Mouse (Mus musculus) liver, embryonic 18 days (tissue): ENCODE data around the gene Tmed2. TPM values are rescaled to one million over a fixed set of nuclear protein-coding genes. Genes with fewer than 3 reads are reported as not detected.

Experiments used
- polyA plus RNA-seq: library from polyadenylated mRNA; depleted of rRNA; stranded (reverse); fragments of >200 nt; gene quantifications from 2 replicates; pipeline ENCODE4 v1.2.3, GENCODE M21; 2012; rRNA removed

Tmed2 gene
- 122 and 129 TPM in 2 replicates for polyA plus RNA-seq

GRCm38 (mm10) chr5:124540383-124540786, at the start of gene Tmed2:
Gene Tmed2 (plus strand): TSS chr5:124540695.

DNA sequence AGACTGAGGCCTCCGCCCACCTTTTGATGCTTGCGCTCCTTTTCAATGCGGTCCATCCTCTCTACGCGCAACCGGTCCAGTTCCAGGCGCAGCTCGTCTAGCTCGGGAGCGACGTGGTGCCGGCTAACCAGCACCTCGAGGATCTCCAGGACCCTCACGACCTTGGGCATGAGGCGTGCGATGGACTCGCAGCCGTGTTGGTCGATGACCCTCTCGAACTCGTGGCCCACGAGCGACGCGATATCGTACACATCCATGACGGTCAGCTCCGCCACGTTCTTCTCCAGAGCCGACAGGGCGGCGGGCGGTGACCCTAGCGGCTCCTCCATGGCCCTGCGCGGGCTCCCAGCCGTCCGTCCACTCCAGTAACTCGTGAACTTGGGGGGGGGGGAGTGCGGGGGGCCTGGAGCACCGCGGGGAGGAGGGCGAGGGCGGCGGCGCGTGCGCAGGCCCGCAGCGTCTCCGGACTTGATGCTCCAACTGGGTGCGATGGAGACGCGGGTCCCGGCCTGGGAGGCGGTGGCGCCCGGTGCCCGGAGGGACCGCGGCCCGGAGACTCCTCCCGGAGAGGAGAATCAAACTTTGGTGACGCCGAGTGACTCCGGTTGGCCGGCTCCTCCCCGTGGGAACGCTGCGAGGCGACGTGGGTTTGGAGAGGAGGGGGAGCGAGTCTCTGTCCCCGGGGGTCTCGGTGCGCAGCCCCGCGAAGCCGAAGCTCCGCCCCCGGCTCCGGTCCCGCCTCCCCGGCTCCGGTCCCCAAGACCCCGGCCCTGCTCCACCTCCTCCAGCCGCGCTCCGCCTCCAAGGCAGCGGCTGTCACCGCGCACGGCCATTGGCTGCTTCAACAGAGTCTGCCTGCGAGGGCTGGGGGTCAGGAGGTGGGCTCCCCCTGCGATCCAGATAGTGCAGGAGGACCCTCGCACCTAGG, 9.6 kb upstream of the Tmed2 start, which contains the start of gene Rilpl1:
TSS of gene Rilpl1 (minus strand) at position 737 of the 928 bp plus-strand sequence.

GRCm38 (mm10) chr5:124552558-124553307, 12.2 kb downstream of the Tmed2 start, which contains the start of gene Ddx55:
Gene Ddx55 (plus strand): TSS chr5:124552864.

DNA sequence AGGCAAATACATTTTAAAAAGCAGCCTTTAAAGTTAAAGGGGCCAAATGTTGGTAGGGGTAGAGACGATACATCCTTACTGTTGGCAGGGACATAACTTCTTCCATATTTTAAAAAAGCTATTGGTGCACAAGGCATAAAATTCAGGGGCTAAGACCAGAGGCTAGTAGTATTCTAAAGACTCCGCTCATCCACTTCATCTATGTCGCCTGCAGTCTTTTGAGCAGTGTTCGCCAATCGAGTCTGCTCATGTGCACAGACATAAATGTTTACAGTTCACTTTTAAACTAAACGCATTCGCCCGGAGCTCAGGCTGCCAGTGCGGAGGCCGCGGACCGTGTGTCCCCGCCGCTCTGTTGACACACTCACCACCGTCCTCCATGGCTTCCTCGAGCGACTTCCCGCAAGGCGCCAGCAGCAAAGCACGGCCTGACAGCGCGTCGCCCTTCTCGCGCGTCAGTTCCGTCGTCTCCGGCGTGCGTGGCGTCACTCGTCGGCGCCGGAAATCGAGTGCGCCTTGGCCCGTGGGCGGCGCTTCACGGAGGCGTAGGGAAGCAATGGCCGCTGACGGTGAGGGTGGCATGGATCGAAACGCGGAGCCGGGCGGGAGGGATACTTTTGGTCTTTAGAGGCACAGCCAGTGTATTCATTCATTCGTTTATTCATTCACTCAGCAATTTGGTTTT, 38.3 kb downstream of the Tmed2 start, which contains the start of the genes Eif2b1 and Gtf2h3:
TSS of gene Eif2b1 (minus strand) at position 499 of the 685 bp plus-strand sequence.
TSS of gene Gtf2h3 (plus strand) at position 508 of the 685 bp plus-strand sequence.

Other genes starting within 250 kb of the Tmed2 start
- 2.2 and 2.7 TPM in 2 replicates for gene Mphosph9, start 212.7 kb upstream of the Tmed2 start, polyA plus RNA-seq
- gene 2810006K23Rik, start 212.6 kb upstream of the Tmed2 start, polyA plus RNA-seq = 3.8 and 3.9 TPM in 2 replicates
- gene Cdk2ap1, start 177.6 kb upstream of the Tmed2 start, polyA plus RNA-seq = 53.1 and 56.8 TPM in 2 replicates
- 12.7 and 13.0 TPM in 2 replicates for gene Sbno1, start 114.7 kb upstream of the Tmed2 start, polyA plus RNA-seq
- 36.2 and 44.3 TPM in 2 replicates for gene Kmt5a, start 100.8 kb upstream of the Tmed2 start, polyA plus RNA-seq
- 13.1 and 15.8 TPM in 2 replicates for gene Rilpl2, start 62.3 kb upstream of the Tmed2 start, polyA plus RNA-seq
- 4.4 and 4.9 TPM in 2 replicates for gene Snrnp35, start 57.6 kb upstream of the Tmed2 start, polyA plus RNA-seq
- 2.2 and 2.7 TPM in 2 replicates for gene Rilpl1, start 9.3 kb upstream of the Tmed2 start, polyA plus RNA-seq
- 4.7 and 5.0 TPM in 2 replicates for gene Ddx55, start 12.2 kb downstream of the Tmed2 start, polyA plus RNA-seq
- gene Eif2b1, start 38.4 kb downstream of the Tmed2 start, polyA plus RNA-seq = 16.0 and 17.2 TPM in 2 replicates
- 17.4 and 18.2 TPM in 2 replicates for gene Gtf2h3, start 38.4 kb downstream of the Tmed2 start, polyA plus RNA-seq
- 5.9 and 6.5 TPM in 2 replicates for gene Atp6v0a2, start 87.9 kb downstream of the Tmed2 start, polyA plus RNA-seq
- 0.01 TPM in 2 replicates for gene Dnah10, start 184.4 kb downstream of the Tmed2 start, polyA plus RNA-seq